Mouse (Mus musculus): Measurements from ENCODE around the gene Tns1. TPM values are rescaled to one million over a fixed set of nuclear protein-coding genes. Genes with fewer than 3 reads are reported as not detected.

Tns1 gene
- polyA plus RNA-seq, 1 experiment, result 111 TPM

- H3K79me2 ChIP-seq (ENCODE audit: control insufficient read depth, insufficient read depth), result no peaks in the 10 kb centered on the region
- H3K36me3 ChIP-seq (ENCODE audit: control insufficient read depth, insufficient read depth), result peaks cover 18% of the 10 kb centered on the region
- no peak overlapping the region for H3ac ChIP-seq (ENCODE audit: control insufficient read depth, insufficient read length)
- no peaks in the 10 kb centered on the region for H3K27me3 ChIP-seq (ENCODE audit: control insufficient read depth, insufficient read depth, insufficient read length)
- H3K4me2 ChIP-seq (ENCODE audit: low read depth), result no peak overlapping the region
- TF ChIP-seq TCF12 (IDR thresholded peaks at IDR 0.05; ENCODE audit: insufficient read depth, poor library complexity, severe bottlenecking) (no peak), USF1 (IDR thresholded peaks at IDR 0.05; ENCODE audit: low read depth) (no peak), SRF (IDR thresholded peaks at IDR 0.05; ENCODE audit: control insufficient read depth, insufficient read length, low read depth) (no peak), REST (IDR thresholded peaks at IDR 0.05; ENCODE audit: insufficient read depth, insufficient read length) (no peak), CEBPB (IDR thresholded peaks at IDR 0.05; ENCODE audit: insufficient read depth, poor library complexity, severe bottlenecking) (no peak), MYOD1 (IDR thresholded peaks at IDR 0.05; ENCODE audit: control insufficient read depth in 1 of 3, insufficient read length in 2 of 3, low read depth in 2 of 3) (no peak), E2F4 (IDR thresholded peaks at IDR 0.05; ENCODE audit: insufficient read depth) (no peak), POLR2AphosphoS2 (IDR thresholded peaks at IDR 0.05; ENCODE audit: insufficient read length, low read depth) (peak; percentile 73), TCF3 (IDR thresholded peaks at IDR 0.05; ENCODE audit: insufficient read length, low read depth) (no peak), MYOG (IDR thresholded peaks at IDR 0.05; ENCODE audit: control insufficient read depth in 1 of 3, insufficient read depth in 1 of 3, insufficient read length in 2 of 3, low read depth in 2 of 3) (no peak), MAX (IDR thresholded peaks at IDR 0.05; ENCODE audit: low read depth) (no peak), POLR2A (IDR thresholded peaks at IDR 0.05; ENCODE audit: insufficient read length, low read depth) (peak; percentile 15)
- no peak overlapping the region for H3K4me3 ChIP-seq
Observed at GRCm38 (mm10) chr1:73911981-73912380, 212.3 kb downstream of the Tns1 start.

DNA sequence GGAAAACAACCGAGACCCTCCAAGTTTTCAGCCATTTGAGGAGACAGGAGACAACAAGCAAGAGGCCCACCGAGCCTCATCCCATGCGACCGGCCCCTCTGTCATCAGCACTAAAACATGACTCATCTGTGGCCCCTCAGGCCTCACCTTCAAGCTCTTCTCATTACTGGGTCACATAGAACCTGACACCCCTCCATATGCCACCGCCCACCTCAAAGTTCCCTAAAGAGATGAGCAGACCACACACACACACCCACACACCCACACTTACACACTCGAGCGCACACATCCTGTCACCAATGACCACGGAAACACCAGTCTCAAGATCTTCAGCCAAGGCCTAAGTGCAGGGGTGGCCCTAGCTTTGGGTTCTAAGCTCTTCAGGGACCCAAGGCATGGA, 213.5 kb downstream of the Tns1 start:
- no peaks in the 10 kb centered on the region for H3K79me2 ChIP-seq (ENCODE audit: control insufficient read depth, insufficient read depth)
- H3ac ChIP-seq (ENCODE audit: control insufficient read depth, insufficient read length), result no peak overlapping the region
- peaks cover 5% of the 10 kb centered on the region for H3K36me3 ChIP-seq (ENCODE audit: control insufficient read depth, insufficient read depth)
- no peak overlapping the region for H3K4me2 ChIP-seq (ENCODE audit: low read depth)
- TF ChIP-seq TCF12 (IDR thresholded peaks at IDR 0.05; ENCODE audit: insufficient read depth, poor library complexity, severe bottlenecking) (no peak), CEBPB (IDR thresholded peaks at IDR 0.05; ENCODE audit: insufficient read depth, poor library complexity, severe bottlenecking) (no peak), MYOD1 (IDR thresholded peaks at IDR 0.05; ENCODE audit: control insufficient read depth in 1 of 3, insufficient read length in 2 of 3, low read depth in 2 of 3) (no peak), POLR2AphosphoS2 (IDR thresholded peaks at IDR 0.05; ENCODE audit: insufficient read length, low read depth) (peak; percentile 72)
- H3K4me3 ChIP-seq, result no peak overlapping the region
- no peaks in the 10 kb centered on the region for H3K27me3 ChIP-seq (ENCODE audit: control insufficient read depth, insufficient read depth, insufficient read length)

- Histone ChIP-seq H3K4me3 (no peak overlapping the region), H3K79me2 (ENCODE audit: control insufficient read depth, insufficient read depth) (no peaks in the 10 kb centered on the region), H3K27me3 (ENCODE audit: control insufficient read depth, insufficient read depth, insufficient read length) (no peaks in the 10 kb centered on the region), H3ac (ENCODE audit: control insufficient read depth, insufficient read length) (no peak overlapping the region), H3K4me2 (ENCODE audit: low read depth) (no peak overlapping the region), H3K36me3 (ENCODE audit: control insufficient read depth, insufficient read depth) (peaks cover 5% of the 10 kb centered on the region)
- TF ChIP-seq TCF12 (IDR thresholded peaks at IDR 0.05; ENCODE audit: insufficient read depth, poor library complexity, severe bottlenecking) (no peak), SRF (IDR thresholded peaks at IDR 0.05; ENCODE audit: control insufficient read depth, insufficient read length, low read depth) (no peak), USF1 (IDR thresholded peaks at IDR 0.05; ENCODE audit: low read depth) (no peak), MAX (IDR thresholded peaks at IDR 0.05; ENCODE audit: low read depth) (no peak), POLR2AphosphoS2 (IDR thresholded peaks at IDR 0.05; ENCODE audit: insufficient read length, low read depth) (no peak), E2F4 (IDR thresholded peaks at IDR 0.05; ENCODE audit: insufficient read depth) (no peak), CEBPB (IDR thresholded peaks at IDR 0.05; ENCODE audit: insufficient read depth, poor library complexity, severe bottlenecking) (no peak), POLR2A (IDR thresholded peaks at IDR 0.05; ENCODE audit: insufficient read length, low read depth) (no peak), MYOD1 (IDR thresholded peaks at IDR 0.05; ENCODE audit: control insufficient read depth in 1 of 3, insufficient read length in 2 of 3, low read depth in 2 of 3) (no peak), TCF3 (IDR thresholded peaks at IDR 0.05; ENCODE audit: insufficient read length, low read depth) (no peak)
Observed at GRCm38 (mm10) chr1:73910111-73910510, 214.1 kb downstream of the Tns1 start.

DNA sequence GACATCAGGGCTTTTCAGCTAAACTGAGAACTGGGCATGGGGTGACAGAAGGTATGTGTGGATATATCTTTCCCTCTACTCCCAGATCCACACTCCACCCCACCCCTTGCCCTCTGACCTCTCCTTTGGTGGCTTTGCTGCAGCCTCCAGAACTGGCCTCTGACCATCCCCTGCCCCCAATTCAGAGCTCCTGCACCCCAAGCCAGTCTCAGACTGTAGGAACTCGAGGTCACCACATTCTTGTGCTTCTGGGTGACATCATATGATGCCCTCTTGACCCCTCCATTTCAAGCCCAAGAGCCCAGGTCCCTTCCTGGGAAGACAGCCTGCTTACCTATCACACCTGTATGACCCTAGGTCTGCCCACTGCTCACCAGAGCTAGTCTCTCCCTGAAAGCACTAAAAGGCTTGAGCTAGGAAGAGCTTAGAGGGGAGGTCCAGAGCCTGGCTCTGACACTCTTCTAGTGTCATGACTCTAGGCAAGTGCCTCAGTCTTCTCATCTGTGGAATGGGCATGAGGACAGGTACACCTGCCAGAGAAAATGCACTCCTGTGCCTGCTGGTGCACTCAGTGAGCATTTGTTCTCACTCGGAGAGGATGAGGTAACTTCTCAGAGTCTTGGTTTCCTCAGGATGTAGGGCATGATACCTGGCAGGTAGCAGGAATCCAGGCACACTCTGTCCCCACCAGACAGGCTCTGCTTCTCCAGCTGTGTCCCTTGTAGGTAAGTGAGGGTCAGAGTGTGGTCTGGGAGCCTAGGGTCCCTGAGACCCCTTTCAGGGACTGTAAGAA, 214.9 kb downstream of the Tns1 start:
- Histone ChIP-seq H3K4me3 (no peak overlapping the region), H3K79me2 (ENCODE audit: control insufficient read depth, insufficient read depth) (no peaks in the 10 kb centered on the region), H3K4me2 (ENCODE audit: low read depth) (no peak overlapping the region), H3K36me3 (ENCODE audit: control insufficient read depth, insufficient read depth) (peaks cover 5% of the 10 kb centered on the region), H3ac (ENCODE audit: control insufficient read depth, insufficient read length) (no peak overlapping the region), H3K27me3 (ENCODE audit: control insufficient read depth, insufficient read depth, insufficient read length) (no peaks in the 10 kb centered on the region)
- TF ChIP-seq TCF3 (IDR thresholded peaks at IDR 0.05; ENCODE audit: insufficient read length, low read depth) (no peak), POLR2AphosphoS2 (IDR thresholded peaks at IDR 0.05; ENCODE audit: insufficient read length, low read depth) (peak; percentile 52)

GRCm38 (mm10) chr1:73908081-73908960, 215.9 kb downstream of the Tns1 start:
- Histone ChIP-seq H3K36me3 (ENCODE audit: control insufficient read depth, insufficient read depth) (peaks cover 5% of the 10 kb centered on the region), H3K27me3 (ENCODE audit: control insufficient read depth, insufficient read depth, insufficient read length) (no peaks in the 10 kb centered on the region), H3K79me2 (ENCODE audit: control insufficient read depth, insufficient read depth) (no peaks in the 10 kb centered on the region), H3K4me3 (no peak overlapping the region), H3ac (ENCODE audit: control insufficient read depth, insufficient read length) (no peak overlapping the region), H3K4me2 (ENCODE audit: low read depth) (no peak overlapping the region)
- TF ChIP-seq CEBPB (IDR thresholded peaks at IDR 0.05; ENCODE audit: insufficient read depth, poor library complexity, severe bottlenecking) (no peak), POLR2A (IDR thresholded peaks at IDR 0.05; ENCODE audit: insufficient read length, low read depth) (peak; percentile 29), MAX (IDR thresholded peaks at IDR 0.05; ENCODE audit: low read depth) (no peak), POLR2AphosphoS2 (IDR thresholded peaks at IDR 0.05; ENCODE audit: insufficient read length, low read depth) (peak; percentile 71)
